24 mouse cellular contexts compared by ENCODE assay signal in the genomic region with DNA sequence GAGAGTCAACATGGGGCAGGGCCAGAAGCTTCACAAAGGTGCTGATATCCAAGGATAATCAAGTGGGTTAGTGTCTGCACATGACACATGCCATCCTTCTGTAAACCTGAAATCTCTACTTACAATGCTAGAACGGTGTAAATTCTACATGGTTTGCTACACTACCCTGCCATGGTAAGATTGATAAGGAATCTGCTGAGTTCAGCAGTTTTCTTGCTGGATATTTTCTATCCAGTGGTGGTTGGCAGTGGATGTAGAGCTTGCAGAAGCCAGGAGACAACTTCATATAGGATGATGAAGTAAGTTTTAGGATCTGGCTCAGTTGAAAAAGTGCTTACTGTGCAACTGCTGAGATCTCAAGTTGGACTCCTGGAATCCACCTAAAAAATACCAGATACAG.
"Had no signal": no experiment of that assay in that cellular context is flagged by ENCODE, and none has a peak within 500 bp of the region (broad histone marks: within the 10 kb centered on the region; RNA-seq: fewer than 3 reads in every experiment).

No protein-coding gene starts in this region.

- H3K27ac ChIP-seq: embryonic facial prominence, embryonic 10.5 days; embryonic facial prominence, embryonic 12.5 days; embryonic facial prominence, embryonic 13.5 days; embryonic facial prominence, embryonic 15.5 days; forebrain, embryonic 10.5 days; forebrain, embryonic 12.5 days; forebrain, embryonic 13.5 days; forebrain, embryonic 15.5 days; gastrocnemius, adult 2 months; heart, embryonic 10.5 days had no signal

- H3K27me3 ChIP-seq: embryonic facial prominence, embryonic 12.5 days; embryonic facial prominence, embryonic 13.5 days; embryonic facial prominence, embryonic 15.5 days; forebrain, embryonic 12.5 days; forebrain, embryonic 13.5 days; forebrain, embryonic 15.5 days; heart, embryonic 12.5 days had no signal

- H3K9me3 ChIP-seq: embryonic facial prominence, embryonic 10.5 days; embryonic facial prominence, embryonic 12.5 days; embryonic facial prominence, embryonic 13.5 days; embryonic facial prominence, embryonic 15.5 days; forebrain, embryonic 10.5 days; forebrain, embryonic 12.5 days; forebrain, embryonic 13.5 days; forebrain, embryonic 15.5 days; heart, embryonic 10.5 days; heart, embryonic 12.5 days had no signal

- H3K4me3 ChIP-seq: embryonic facial prominence, embryonic 10.5 days; embryonic facial prominence, embryonic 12.5 days; embryonic facial prominence, embryonic 13.5 days; embryonic facial prominence, embryonic 15.5 days; erythroblast, embryonic 14.5 days; forebrain, embryonic 10.5 days; forebrain, embryonic 12.5 days; forebrain, embryonic 13.5 days; forebrain, embryonic 15.5 days; gastrocnemius, adult 2 months; heart, embryonic 10.5 days; heart, embryonic 12.5 days had no signal

- H3K9ac ChIP-seq: embryonic facial prominence, embryonic 12.5 days; embryonic facial prominence, embryonic 13.5 days; embryonic facial prominence, embryonic 15.5 days; forebrain, embryonic 12.5 days; forebrain, embryonic 13.5 days; forebrain, embryonic 15.5 days; forebrain, postnatal 0 days; heart, embryonic 12.5 days had no signal

- H3K4me2 ChIP-seq: embryonic facial prominence, embryonic 12.5 days; embryonic facial prominence, embryonic 13.5 days; embryonic facial prominence, embryonic 15.5 days; forebrain, embryonic 12.5 days; forebrain, embryonic 13.5 days; forebrain, embryonic 15.5 days; heart, embryonic 11.5 days; heart, embryonic 12.5 days had no signal

- H3K36me3 ChIP-seq: embryonic facial prominence, embryonic 10.5 days; embryonic facial prominence, embryonic 12.5 days; embryonic facial prominence, embryonic 13.5 days; embryonic facial prominence, embryonic 15.5 days; forebrain, embryonic 10.5 days; forebrain, embryonic 12.5 days; forebrain, embryonic 15.5 days; heart, embryonic 10.5 days; heart, embryonic 12.5 days had no signal

- DNase-seq: cerebellum, postnatal 10 days; cerebellum, postnatal 14 days; cerebellum, postnatal 25 days; cerebellum, postnatal 36 days; embryo, embryonic 11 days; forebrain, postnatal 0 days; gastrocnemius, adult 2 months; gastrocnemius, postnatal 10 days; gastrocnemius, postnatal 14 days; gastrocnemius, postnatal 25 days; gastrocnemius, postnatal 36 days; heart, adult 18-20 months had no signal

- H3K4me1 ChIP-seq: embryonic facial prominence, embryonic 10.5 days; embryonic facial prominence, embryonic 12.5 days; embryonic facial prominence, embryonic 13.5 days; embryonic facial prominence, embryonic 15.5 days; forebrain, embryonic 10.5 days; forebrain, embryonic 12.5 days; forebrain, embryonic 13.5 days; forebrain, embryonic 15.5 days; heart, embryonic 10.5 days; heart, embryonic 12.5 days had no signal
